Mouse (Mus musculus) G1E (cell line): ENCODE measurements around the gene Vdr. TPM values are rescaled to one million over a fixed set of nuclear protein-coding genes. Genes with fewer than 3 reads are reported as not detected.
A peak's percentile ranks its signal among the peaks of the same experiment; 100 is the strongest.

Source experiments
- ATAC-seq: 2 replicates; pipeline ENCODE4 v1.8.0; 2016; ENCODE audit warnings: mild to moderate bottlenecking; ENCODE audit not compliant: insufficient number of reproducible peaks, poor library complexity, low FRiP score, severe bottlenecking; ENCODE audit errors: extremely low read depth
- DNase-seq: peaks from one replicate; pipeline ENCODE4 v3.0.0; 2012; ENCODE audit warnings: low spot score
- H3K27me3 ChIP-seq: 2 replicates; pipeline ENCODE4 v1.6.1; 2012; ENCODE audit warnings: mild to moderate bottlenecking, low read length, inconsistent platforms; ENCODE audit not compliant: insufficient read depth
- H3K36me3 ChIP-seq: replicated peaks from 2 replicates; pipeline ENCODE3; 2012; ENCODE audit warnings: mild to moderate bottlenecking, inconsistent platforms
- H3K4me1 ChIP-seq: 2 replicates; pipeline ENCODE4 v1.6.1; 2012; ENCODE audit warnings: low read depth, low read length, inconsistent platforms, mixed read lengths; ENCODE audit not compliant: insufficient read depth
- H3K4me3 ChIP-seq: 2 replicates; pipeline ENCODE4 v1.5.1; 2012; ENCODE audit warnings: low read depth, mild to moderate bottlenecking, inconsistent platforms, low read length, moderate library complexity, mixed read lengths
- H3K9me3 ChIP-seq: replicated peaks from 2 replicates; pipeline ENCODE4 v1.6.1; 2012; ENCODE audit warnings: inconsistent platforms
- CTCF ChIP-seq: IDR thresholded peaks from 2 replicates; pipeline ENCODE4 v1.5.1; 2012; ENCODE audit warnings: low read depth, low read length, inconsistent platforms, mixed read lengths
- GATA1 ChIP-seq: IDR thresholded peaks from 2 replicates; pipeline ENCODE4 v1.6.1; 2012; ENCODE audit warnings: borderline replicate concordance, low read length, inconsistent platforms, mixed read lengths
- GATA2 ChIP-seq: IDR thresholded peaks from 2 replicates; pipeline ENCODE4 v1.6.1; 2012; ENCODE audit warnings: low read depth, low read length, inconsistent platforms, borderline replicate concordance
- POLR2AphosphoS5 ChIP-seq: IDR thresholded peaks from 2 replicates; pipeline ENCODE4 v1.6.1; 2012; ENCODE audit warnings: low read depth, low read length, inconsistent platforms; ENCODE audit not compliant: insufficient replicate concordance
- TAL1 ChIP-seq: conservative IDR thresholded peaks from 2 replicates; pipeline ENCODE4 v1.6.1; 2012; ENCODE audit warnings: low read depth, low read length, inconsistent platforms, mixed read lengths
- polyA plus RNA-seq: library from polyadenylated mRNA; stranded (reverse); fragments of >175 nt; gene quantifications from 2 replicates; pipeline ENCODE4 v1.2.3, GENCODE M21; 2012
- total RNA-seq, 2 experiments: library from RNA; stranded (forward) in 1 of 2; stranded (reverse) in 1 of 2; fragments of 200-1000 nt in 1 of 2; fragments of >200 nt in 1 of 2; fragmentation: Nextera tagmentation in 1 of 2; gene quantifications; 2 replicates each; pipeline ENCODE4 v1.2.3; 2014 to 2017

The Vdr gene
- total and polyA plus RNA-seq, 3 experiments = 0.09 to 0.45 (median 0.33) TPM

GRCm38 (mm10) chr15:97825941-97826587 lies 84.4 kb downstream of the Vdr start:
- Histone ChIP-seq H3K36me3 (peaks cover 90% of the 10 kb centered on the region), H3K4me1 (peaks cover 92% of the 10 kb centered on the region), H3K4me3 (peak overlapping the region; percentile 71; the same call in 1 of the 2 replicates), H3K27me3 (no peaks in the 10 kb centered on the region), H3K9me3 (no peaks in the 10 kb centered on the region)
- no peak for DNase-seq
- TF ChIP-seq GATA2 (no peak), CTCF (no peak), GATA1 (no peak), TAL1 (no peak), POLR2AphosphoS5 (no peak)
- no peak for ATAC-seq

DNA sequence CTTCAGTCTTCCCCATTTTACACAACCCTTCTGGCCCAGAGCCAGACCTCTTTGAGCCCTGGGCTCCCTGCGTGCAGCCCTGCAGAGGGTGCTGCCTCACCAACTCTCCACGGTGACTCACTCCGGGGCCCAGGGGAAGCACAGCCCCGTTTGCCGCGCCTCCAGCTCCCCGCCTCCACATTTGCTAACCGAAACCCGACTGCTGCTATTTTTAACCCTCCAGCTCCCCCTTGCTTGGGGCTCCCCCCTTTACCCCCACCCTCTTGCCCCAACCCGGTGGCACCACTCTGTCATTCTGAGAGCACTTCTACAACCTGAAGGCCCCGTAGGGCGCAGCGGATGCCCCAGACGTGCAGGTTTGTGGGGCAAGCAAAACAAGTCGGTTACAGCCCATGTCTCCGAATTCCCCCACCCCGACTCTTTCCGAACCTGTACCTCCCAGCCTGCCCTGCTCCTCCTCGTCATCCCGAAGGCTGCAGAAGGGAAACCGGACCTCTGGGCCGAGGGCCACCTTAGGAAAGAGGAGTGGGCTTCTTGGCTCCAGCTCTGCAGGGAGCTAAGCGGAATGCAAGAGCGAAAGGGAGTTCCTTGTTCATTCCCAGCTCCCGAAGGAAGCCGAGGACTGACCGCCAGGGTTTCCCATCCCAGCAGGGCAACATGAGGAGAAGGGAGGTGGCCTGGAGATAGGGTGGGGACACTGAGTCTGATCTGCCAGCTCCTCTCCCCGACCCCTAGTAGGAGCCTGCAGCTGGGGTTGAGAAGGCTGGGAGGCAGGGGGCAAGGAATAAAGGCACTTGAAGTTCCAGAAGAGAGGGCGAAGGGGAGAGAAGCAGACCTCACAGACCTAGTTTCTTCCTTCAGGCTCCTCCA lies 85.1 kb downstream of the Vdr start:
- Histone ChIP-seq H3K9me3 (no peaks in the 10 kb centered on the region), H3K4me1 (peaks cover 96% of the 10 kb centered on the region), H3K36me3 (peaks cover 90% of the 10 kb centered on the region), H3K4me3 (peak overlapping the region; percentile 71), H3K27me3 (no peaks in the 10 kb centered on the region)
- TF ChIP-seq GATA1 = no peak
- no peak for TF ChIP-seq POLR2AphosphoS5
- no peak for TF ChIP-seq TAL1
- no peak for TF ChIP-seq CTCF
- DNase-seq = peak; percentile 90
- ATAC-seq = peak; percentile 80

GRCm38 (mm10) chr15:97824042-97824441 lies 86.4 kb downstream of the Vdr start:
- DNase-seq = no peak
- no peaks in the 10 kb centered on the region for H3K27me3 ChIP-seq
- H3K9me3 ChIP-seq = no peaks in the 10 kb centered on the region
- H3K4me3 ChIP-seq = no peak overlapping the region; the same call in 1 of the 2 replicates
- peaks cover 92% of the 10 kb centered on the region for H3K4me1 ChIP-seq
- H3K36me3 ChIP-seq = peaks cover 86% of the 10 kb centered on the region
- ATAC-seq = no peak
- TF ChIP-seq CTCF (no peak), POLR2AphosphoS5 (no peak), GATA1 (no peak), GATA2 (no peak), TAL1 (no peak)

DNA sequence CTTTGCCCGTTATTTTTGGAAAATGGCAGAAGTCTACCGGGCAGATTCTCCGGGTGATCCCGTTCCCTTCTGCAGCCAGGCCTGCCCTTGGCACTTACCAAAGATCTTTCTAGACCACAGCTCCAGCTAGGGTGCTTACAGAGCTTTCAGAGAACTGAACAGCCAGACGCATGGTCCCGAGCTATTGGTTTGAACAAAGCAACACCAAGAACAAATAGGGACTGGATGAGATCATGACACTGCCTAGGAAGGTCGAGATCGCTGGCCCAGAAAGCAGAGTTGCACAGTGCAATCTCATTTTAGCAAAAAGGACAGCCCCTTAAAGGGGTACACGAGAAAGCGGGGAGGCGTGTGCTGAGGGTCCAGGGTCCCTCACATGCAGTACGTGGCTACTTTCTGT lies 87.0 kb downstream of the Vdr start:
- H3K9me3 ChIP-seq = no peaks in the 10 kb centered on the region
- H3K36me3 ChIP-seq = peaks cover 86% of the 10 kb centered on the region
- no peak for DNase-seq
- no peak overlapping the region; the same call in 1 of the 2 replicates for H3K4me3 ChIP-seq
- ATAC-seq = no peak
- peaks cover 90% of the 10 kb centered on the region for H3K4me1 ChIP-seq
- H3K27me3 ChIP-seq = no peaks in the 10 kb centered on the region
- TF ChIP-seq GATA2 = no peak
- TF ChIP-seq CTCF = no peak
- TF ChIP-seq POLR2AphosphoS5 = no peak
- TF ChIP-seq GATA1 = no peak
- no peak for TF ChIP-seq TAL1

DNA sequence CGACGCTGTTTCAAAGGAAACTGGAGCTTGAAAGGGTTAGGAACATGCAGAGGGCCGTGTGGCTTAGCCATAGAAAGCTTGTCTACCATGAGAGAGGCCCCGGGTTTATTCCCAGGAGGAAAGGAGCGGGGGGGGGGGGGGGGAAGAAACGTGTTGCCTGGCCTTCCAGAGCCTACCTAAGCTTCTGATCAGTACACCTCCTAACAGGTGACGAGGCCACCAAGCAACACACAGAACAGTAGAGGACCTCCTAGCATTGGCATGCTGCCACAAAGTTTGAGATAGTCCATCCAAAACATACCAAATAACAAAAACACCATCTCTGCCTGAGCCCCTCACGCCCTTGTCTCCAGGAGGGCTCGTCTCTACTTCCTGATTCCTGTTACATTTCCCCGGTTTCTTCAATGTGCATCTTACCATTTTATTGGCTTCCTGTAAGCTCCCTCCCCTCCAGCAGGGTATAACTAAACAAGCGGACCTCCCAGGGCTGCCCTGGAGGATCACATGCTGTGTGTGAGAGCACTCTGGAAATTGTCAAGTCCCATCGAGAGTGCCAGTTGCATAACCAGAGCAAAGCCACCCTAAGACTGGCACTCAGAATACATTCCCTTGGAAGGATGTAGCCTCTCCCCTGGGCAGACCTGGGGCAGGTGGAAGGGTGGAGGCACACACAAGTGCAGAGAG lies 87.7 kb downstream of the Vdr start:
- no peaks in the 10 kb centered on the region for H3K27me3 ChIP-seq
- TF ChIP-seq CTCF (no peak), POLR2AphosphoS5 (no peak), TAL1 (no peak), GATA1 (no peak), GATA2 (no peak)
- peaks cover 87% of the 10 kb centered on the region for H3K36me3 ChIP-seq
- DNase-seq = peak; percentile 46
- no peaks in the 10 kb centered on the region for H3K9me3 ChIP-seq
- ATAC-seq = no peak
- H3K4me3 ChIP-seq = no peak overlapping the region; the same call in 1 of the 2 replicates
- H3K4me1 ChIP-seq = peaks cover 92% of the 10 kb centered on the region

- H3K27me3 ChIP-seq = no peaks in the 10 kb centered on the region
- H3K4me3 ChIP-seq = peak overlapping the region; percentile 56; the same call in 1 of the 2 replicates
- DNase-seq = no peak
- peaks cover 93% of the 10 kb centered on the region for H3K4me1 ChIP-seq
- peaks cover 87% of the 10 kb centered on the region for H3K36me3 ChIP-seq
- TF ChIP-seq POLR2AphosphoS5 (no peak), GATA2 (no peak), GATA1 (no peak), CTCF (no peak), TAL1 (no peak)
- no peak for ATAC-seq
- H3K9me3 ChIP-seq = no peaks in the 10 kb centered on the region
Observed at GRCm38 (mm10) chr15:97821983-97822363, 88.5 kb downstream of the Vdr start.
